In genomic region chr10:61978866-61979340, GRCm38 (mm10) we compare ENCODE assay signal across 8 mouse cellular contexts. TPM values are rescaled to one million over a fixed set of nuclear protein-coding genes. Genes with fewer than 3 reads are reported as not detected.
DNase-seq lines count a peak whose midpoint lies in the region; ATAC-seq and TF ChIP-seq lines count a peak whose summit lies in the region.

Gene Col13a1, minus strand, starts transcription at chr10:61979108.

- peak; percentile 23 for DNase-seq in kidney, adult 2 months
- DNase-seq in kidney, adult 11 months = no peak
- peak; percentile 76 for DNase-seq in embryo, embryonic 9.5 days (ENCODE audit: extremely low spot score)
- peak; percentile 35 for DNase-seq in heart, postnatal 4 days
- DNase-seq in retina, embryonic 14.5 days (ENCODE audit: low spot score) = peak; percentile 61
- no peak for DNase-seq in spleen, postnatal 4 days (ENCODE audit: low spot score in 2 of 2)
- DNase-seq in cerebellum, postnatal 4 days (ENCODE audit: low spot score in 2 of 2) = no peak

- H3K4me3 ChIP-seq in kidney, adult 2 months (ENCODE audit: insufficient read depth, low read depth, low read length) = peak within 1 kb of the TSS; percentile 30
- H3K4me3 ChIP-seq in liver, embryonic 12.5 days = peak within 1 kb of the TSS; percentile 46

- no peaks in the 10 kb centered on the region for H3K9me3 ChIP-seq in liver, embryonic 12.5 days (replicated peaks)

- H3K9ac ChIP-seq in liver, embryonic 12.5 days = no peak within 1 kb of the TSS

- H3K27me3 ChIP-seq in kidney, adult 2 months (replicated peaks; ENCODE audit: control insufficient read depth, insufficient read depth, low read length) = peaks cover 2% of the 10 kb centered on the region; the same call in 1 of the 2 replicates
- H3K27me3 ChIP-seq in liver, embryonic 12.5 days (replicated peaks) = peaks cover 64% of the 10 kb centered on the region

- WGBS in kidney, adult 2 months = under 1% methylated on average over 41 of the region's 41 CpGs
- WGBS in liver, embryonic 12.5 days (ENCODE audit: insufficient replicate concordance) = under 1% methylated on average over 36 of the region's 41 CpGs

- TF ChIP-seq POLR2A in kidney, adult 2 months (IDR thresholded peaks at IDR 0.05; ENCODE audit: low read depth, low read length) = no peak

- no peak for ATAC-seq in liver, embryonic 12.5 days

- H3K4me1 ChIP-seq in kidney, adult 2 months (ENCODE audit: control insufficient read depth, insufficient read depth, low read length) = no peaks in the 10 kb centered on the region
- peaks cover 21% of the 10 kb centered on the region for H3K4me1 ChIP-seq in liver, embryonic 12.5 days

- H3K27ac ChIP-seq in kidney, adult 2 months (ENCODE audit: insufficient read depth, low read depth, low read length) = no peak within 1 kb of the TSS
- H3K27ac ChIP-seq in liver, embryonic 12.5 days = no peak within 1 kb of the TSS

- no peak for TF ChIP-seq CTCF in kidney, adult 2 months (conservative IDR thresholded peaks at IDR 0.05; ENCODE audit: insufficient read depth, insufficient read length, low read depth, low read length)

- peak within 1 kb of the TSS; percentile 62 for H3K4me2 ChIP-seq in liver, embryonic 12.5 days

- no peaks in the 10 kb centered on the region for H3K36me3 ChIP-seq in kidney, adult 2 months (ENCODE audit: control insufficient read depth, insufficient read depth, low read length)
- no peaks in the 10 kb centered on the region for H3K36me3 ChIP-seq in liver, embryonic 12.5 days

RNA-seq across cellular contexts. Expression of gene Col13a1, which starts in this region (rescaled TPM):
- 0.34 and 0.44 TPM in 2 replicates for polyA plus RNA-seq in kidney, adult 2 months (2012; rRNA removed)
- 1 to 10 TPM; 1.8 to 2.5 TPM for total RNA-seq in heart, postnatal 4 days (2021)
- polyA plus RNA-seq in liver, embryonic 12.5 days (2016; fragmentation: Nextera tagmentation; extraction: Ambion mirVana) = 2.6 and 5.0 TPM in 2 replicates

Comparison
In these comparisons a context has a peak if more than half of its experiments do, and no peak if none do; other contexts are left out.
1. Peak in DNase-seq and H3K4me3 ChIP-seq in kidney, adult 2 months; RNA of the gene not detected or under 1 TPM.
2. DNase-seq: peak in embryo, embryonic 9.5 days (single experiment), heart, postnatal 4 days (single experiment) and retina, embryonic 14.5 days (single experiment); none in kidney, adult 11 months (single experiment), spleen, postnatal 4 days (0 of 2) and cerebellum, postnatal 4 days (0 of 2).